In the genomic region with DNA sequence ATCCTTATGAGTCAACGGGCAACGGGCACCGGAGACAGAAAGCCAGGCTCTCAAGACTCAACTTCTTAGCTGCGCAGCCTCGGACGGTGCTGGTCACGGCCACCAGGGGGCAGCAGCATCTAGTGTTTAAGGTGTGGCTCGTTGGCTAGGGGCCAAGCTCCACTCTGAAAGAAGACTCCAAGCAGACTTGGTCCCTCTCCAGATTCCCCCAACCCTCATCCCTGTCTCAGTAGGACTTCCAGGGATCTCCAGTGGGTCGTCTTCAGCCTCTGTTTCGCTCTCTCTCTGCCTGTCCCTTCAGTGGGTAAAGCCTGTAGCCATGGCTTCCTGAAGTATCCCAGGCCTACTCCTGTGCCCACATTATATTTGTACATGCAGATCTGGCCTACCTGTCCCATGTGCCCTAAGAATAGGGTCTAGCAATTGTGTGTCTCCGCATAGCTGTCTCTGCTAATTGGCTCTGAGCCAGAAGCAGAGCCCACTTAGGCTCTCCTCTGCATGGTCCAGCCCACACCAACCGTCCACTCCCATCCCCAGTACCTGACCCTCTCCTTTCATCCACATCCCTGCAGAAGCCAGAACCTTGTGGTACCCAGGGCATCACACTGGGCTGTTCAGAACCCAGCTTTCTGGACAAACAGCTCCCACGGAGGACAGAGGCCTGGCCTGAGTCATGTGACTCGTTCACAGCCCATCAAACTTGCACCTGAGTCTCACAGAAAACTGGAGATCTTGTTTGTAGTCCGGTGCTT, we compare ENCODE assay signal across 9 mouse cellular contexts. TPM values are rescaled to one million over a fixed set of nuclear protein-coding genes. Genes with fewer than 3 reads are reported as not detected.
DNase-seq lines count a peak whose midpoint lies in the region; ATAC-seq and TF ChIP-seq lines count a peak whose summit lies in the region.
"Had no signal": no experiment of that assay in that cellular context is flagged by ENCODE, and none has a peak within 500 bp of the region (broad histone marks: within the 10 kb centered on the region; RNA-seq: fewer than 3 reads in every experiment).

No protein-coding gene starts in this region.

- TF ChIP-seq POLR2A in thymus, adult 2 months (IDR thresholded peaks at IDR 0.05; ENCODE audit: control insufficient read depth, extremely low read depth, insufficient read depth, low read length, poor library complexity), result no peak

- peak; percentile 89 for TF ChIP-seq CTCF in G1E (IDR thresholded peaks at IDR 0.05; ENCODE audit: low read depth, low read length)
- TF ChIP-seq CTCF in thymus, adult 2 months (IDR thresholded peaks at IDR 0.05; ENCODE audit: borderline replicate concordance, control insufficient read depth, extremely low read depth, insufficient read depth, low read length, poor library complexity), result peak; percentile 94

- H3K4me2 ChIP-seq in lung, embryonic 15.5 days, result no peak overlapping the region

- H3K4me3 ChIP-seq in G1E (ENCODE audit: low read depth, low read length), result no peak overlapping the region
- no peak overlapping the region for H3K4me3 ChIP-seq in lung, embryonic 15.5 days
- H3K4me3 ChIP-seq in thymus, adult 2 months (ENCODE audit: control insufficient read depth, insufficient read depth, low read length), result no peak overlapping the region
- H3K4me3 ChIP-seq: megakaryocyte, embryonic 14.5 days had no signal

- WGBS in lung, embryonic 15.5 days, result 30% methylated on average over 15 of the region's 15 CpGs
- WGBS in thymus, adult 2 months, result 43% methylated on average over 15 of the region's 15 CpGs

- ATAC-seq in G1E (ENCODE audit: extremely low read depth, insufficient number of reproducible peaks, low FRiP score, poor library complexity, severe bottlenecking), result peak; percentile 72
- peak; percentile 53 for ATAC-seq in lung, embryonic 15.5 days (ENCODE audit: borderline replicate concordance, extremely low read depth, low FRiP score, low TSS enrichment)

- H3K9ac ChIP-seq in lung, embryonic 15.5 days, result no peak overlapping the region

- peaks cover 31% of the 10 kb centered on the region for H3K36me3 ChIP-seq in G1E (replicated peaks)
- peaks cover 19% of the 10 kb centered on the region for H3K36me3 ChIP-seq in lung, embryonic 15.5 days
- H3K36me3 ChIP-seq in thymus, adult 2 months (ENCODE audit: control insufficient read depth, insufficient read depth, low read length), result peaks cover 3% of the 10 kb centered on the region; the same call in 1 of the 2 replicates

- 0 out of 2 replicates have a peak, but pooled peaks cover 3% of the 10 kb centered on the region for H3K4me1 ChIP-seq in G1E (ENCODE audit: insufficient read depth, low read depth, low read length)
- 0 out of 2 replicates have a peak, but pooled peaks cover 17% of the 10 kb centered on the region for H3K4me1 ChIP-seq in lung, embryonic 15.5 days
- H3K4me1 ChIP-seq in thymus, adult 2 months (replicated peaks; ENCODE audit: control insufficient read depth, insufficient read depth, low read length), result no peaks in the 10 kb centered on the region

- H3K27ac ChIP-seq in lung, embryonic 15.5 days, result no peak overlapping the region
- H3K27ac ChIP-seq in thymus, adult 2 months (ENCODE audit: control insufficient read depth, insufficient read depth, low read length), result no peak overlapping the region

- no peaks in the 10 kb centered on the region for H3K9me3 ChIP-seq in G1E (replicated peaks)
- H3K9me3 ChIP-seq in lung, embryonic 15.5 days, result no peaks in the 10 kb centered on the region
- H3K9me3 ChIP-seq: megakaryocyte, embryonic 14.5 days had no signal

- DNase-seq in G1E (ENCODE audit: low spot score), result peak; percentile 33
- DNase-seq in cerebellum, adult 11 months, result peak; percentile 88
- peak; percentile 89 for DNase-seq in forelimb bud, embryonic 11.5 days (ENCODE audit: low read depth, low spot score)
- peak; percentile 94 for DNase-seq in heart, postnatal 4 days
- DNase-seq in layer of hippocampus, adult 8-10 months (ENCODE audit: low spot score in 2 of 2), result peak; percentile 76 to 91
- peak; percentile 89 for DNase-seq in ovary, postnatal 10 days (ENCODE audit: low spot score)
- peak; percentile 89 for DNase-seq in thymus, adult 2 months

- no peaks in the 10 kb centered on the region; the same call in 1 of the 2 replicates for H3K27me3 ChIP-seq in G1E (ENCODE audit: insufficient read depth, low read length)
- H3K27me3 ChIP-seq in lung, embryonic 15.5 days, result no peaks in the 10 kb centered on the region
- H3K27me3 ChIP-seq in thymus, adult 2 months (ENCODE audit: control insufficient read depth, insufficient read depth, low read length), result no peaks in the 10 kb centered on the region

RNA-seq across cellular contexts. Expression of a gene that starts 9.8 kb away (rescaled TPM):
- total RNA-seq in G1E (2014; fragmentation: Nextera tagmentation) (253 and 303 TPM in 2 replicates), G1E (2017) (219 and 221 TPM in 2 replicates)
- 44.6 and 61.1 TPM in 2 replicates for polyA plus RNA-seq in G1E (2012)
- 100 to 1,000 TPM; 158 to 160 TPM for total RNA-seq in heart, postnatal 4 days (2021)
- 10 to 100 TPM; 66.4 to 90.7 (median 85.7) TPM for total RNA-seq in layer of hippocampus, adult 8-10 months (2022)
- polyA plus RNA-seq in lung, embryonic 15.5 days (2015; fragmentation: Nextera tagmentation; extraction: Ambion mirVana), result 192 and 214 TPM in 2 replicates
- 71.1 and 80.5 TPM in 2 replicates for polyA plus RNA-seq in thymus, adult 2 months (2012; rRNA removed)

Comparison
In these comparisons a context has a peak if more than half of its experiments do, and no peak if none do; other contexts are left out.
1. DNase-seq: peak in every context shown above with its lines; median percentile 94 in heart, postnatal 4 days; 89 in forelimb bud, embryonic 11.5 days; 89 in ovary, postnatal 10 days; 89 in thymus, adult 2 months; 88 in cerebellum, adult 11 months; 84 in layer of hippocampus, adult 8-10 months; 33 in G1E.